Mouse (Mus musculus): ENCODE data around the gene Lamtor3. TPM values are rescaled to one million over a fixed set of nuclear protein-coding genes. Genes with fewer than 3 reads are reported as not detected.
"Not testable (repeated sequence)": the region's sequence is repeated elsewhere in the genome, so short reads cannot be mapped to it uniquely, and the experiment has no call there.

Gene Lamtor3
- polyA plus RNA-seq, 1 experiment from 2014 or later, result 129 TPM

- WGBS, result 44% methylated on average over 5 of the region's 5 CpGs
These were observed 17.5 kb downstream of the Lamtor3 start for GRCm38 (mm10) chr3:137935570-137936525.

GRCm38 (mm10) chr3:137936541-137936940 lies 18.2 kb downstream of the Lamtor3 start:
- 42% methylated on average over 6 of the region's 6 CpGs for WGBS
- ATAC-seq, result no peak
- Histone ChIP-seq H3K4me3 (no peak overlapping the region), H3K36me3 (ENCODE audit: poor library complexity, severe bottlenecking) (peaks cover 3% of the 10 kb centered on the region; the same call in 1 of the 2 replicates), H3K4me1 (no peaks in the 10 kb centered on the region), H3K9ac (no peak overlapping the region), H3K9me3 (replicated peaks) (no peaks in the 10 kb centered on the region), H3K4me2 (no peak overlapping the region), H3K27ac (no peak overlapping the region), H3K27me3 (no peaks in the 10 kb centered on the region)

More at GRCm38 (mm10) chr3:137935570-137936525, 17.5 kb downstream of the Lamtor3 start:
- no peaks in the 10 kb centered on the region for H3K9me3 ChIP-seq (replicated peaks)
- no peaks in the 10 kb centered on the region for H3K27me3 ChIP-seq
- no peak overlapping the region for H3K9ac ChIP-seq
- H3K27ac ChIP-seq, result no peak overlapping the region
- no peak for ATAC-seq
- no peak overlapping the region for H3K4me2 ChIP-seq
- peaks cover 5% of the 10 kb centered on the region; the same call in 1 of the 2 replicates for H3K36me3 ChIP-seq (ENCODE audit: poor library complexity, severe bottlenecking)
- no peak overlapping the region for H3K4me3 ChIP-seq
- H3K4me1 ChIP-seq, result no peaks in the 10 kb centered on the region

- Histone ChIP-seq H3K27me3 (no peaks in the 10 kb centered on the region), H3K4me2 (peak overlapping the region; percentile 20), H3K27ac (no peak overlapping the region), H3K4me3 (no peak overlapping the region), H3K9me3 (replicated peaks) (no peaks in the 10 kb centered on the region), H3K9ac (no peak overlapping the region), H3K36me3 (ENCODE audit: poor library complexity, severe bottlenecking) (no peaks in the 10 kb centered on the region), H3K4me1 (no peaks in the 10 kb centered on the region)
- peak; percentile 77 for ATAC-seq
- 39% methylated on average over 6 of the region's 6 CpGs for WGBS
These were observed 20.3 kb downstream of the Lamtor3 start for GRCm38 (mm10) chr3:137938608-137939007.

GRCm38 (mm10) chr3:137940757-137941156 lies 22.5 kb downstream of the Lamtor3 start:
- Histone ChIP-seq H3K9me3 (replicated peaks) (no peaks in the 10 kb centered on the region), H3K27me3 (no peaks in the 10 kb centered on the region), H3K9ac (no peak overlapping the region), H3K36me3 (ENCODE audit: poor library complexity, severe bottlenecking) (no peaks in the 10 kb centered on the region), H3K4me2 (no peak overlapping the region), H3K4me1 (no peaks in the 10 kb centered on the region), H3K27ac (no peak overlapping the region), H3K4me3 (no peak overlapping the region)
- ATAC-seq, result no peak
- 79% methylated on average over 4 of the region's 4 CpGs for WGBS

- no peaks in the 10 kb centered on the region for H3K9me3 ChIP-seq (replicated peaks)
- H3K27ac ChIP-seq, result no peak overlapping the region
- no peak overlapping the region for H3K9ac ChIP-seq
- H3K4me1 ChIP-seq, result no peaks in the 10 kb centered on the region
- no peak overlapping the region for H3K4me2 ChIP-seq
- no peak for ATAC-seq
- no peaks in the 10 kb centered on the region for H3K27me3 ChIP-seq
- H3K36me3 ChIP-seq (ENCODE audit: poor library complexity, severe bottlenecking), result no peaks in the 10 kb centered on the region
- H3K4me3 ChIP-seq, result no peak overlapping the region
These were observed 23.2 kb downstream of the Lamtor3 start for GRCm38 (mm10) chr3:137941555-137941954.

- H3K27ac ChIP-seq, result no peak overlapping the region
- 91% methylated on average over 12 of the region's 12 CpGs for WGBS
- ATAC-seq, result no peak
- no peak overlapping the region for H3K4me3 ChIP-seq
- no peaks in the 10 kb centered on the region for H3K9me3 ChIP-seq (replicated peaks)
- H3K27me3 ChIP-seq, result no peaks in the 10 kb centered on the region
- H3K9ac ChIP-seq, result no peak overlapping the region
- H3K4me1 ChIP-seq, result no peaks in the 10 kb centered on the region
- H3K4me2 ChIP-seq, result no peak overlapping the region
- no peaks in the 10 kb centered on the region for H3K36me3 ChIP-seq (ENCODE audit: poor library complexity, severe bottlenecking)
These were observed 23.9 kb downstream of the Lamtor3 start for GRCm38 (mm10) chr3:137942098-137942622.

GRCm38 (mm10) chr3:137943737-137944154 lies 25.4 kb downstream of the Lamtor3 start:
- H3K9ac ChIP-seq, result no peak overlapping the region
- no peak for ATAC-seq
- H3K27ac ChIP-seq, result no peak overlapping the region
- no peaks in the 10 kb centered on the region for H3K36me3 ChIP-seq (ENCODE audit: poor library complexity, severe bottlenecking)
- H3K4me1 ChIP-seq, result no peaks in the 10 kb centered on the region
- no peaks in the 10 kb centered on the region for H3K9me3 ChIP-seq (replicated peaks)
- 93% methylated on average over 6 of the region's 6 CpGs for WGBS
- H3K4me2 ChIP-seq, result no peak overlapping the region
- H3K4me3 ChIP-seq, result no peak overlapping the region
- H3K27me3 ChIP-seq, result no peaks in the 10 kb centered on the region

- 89% methylated on average over 3 of the region's 3 CpGs for WGBS
- Histone ChIP-seq H3K27ac (no peak overlapping the region), H3K4me1 (no peaks in the 10 kb centered on the region), H3K36me3 (ENCODE audit: poor library complexity, severe bottlenecking) (no peaks in the 10 kb centered on the region), H3K4me3 (no peak overlapping the region), H3K9ac (no peak overlapping the region), H3K9me3 (replicated peaks) (no peaks in the 10 kb centered on the region), H3K27me3 (no peaks in the 10 kb centered on the region), H3K4me2 (no peak overlapping the region)
- no peak for ATAC-seq
These were observed 28.5 kb downstream of the Lamtor3 start for GRCm38 (mm10) chr3:137946827-137947226.

- Histone ChIP-seq H3K4me1 (no peaks in the 10 kb centered on the region), H3K27me3 (no peaks in the 10 kb centered on the region), H3K27ac (no peak overlapping the region), H3K4me2 (no peak overlapping the region), H3K9me3 (replicated peaks) (no peaks in the 10 kb centered on the region), H3K4me3 (no peak overlapping the region), H3K9ac (no peak overlapping the region), H3K36me3 (ENCODE audit: poor library complexity, severe bottlenecking) (no peaks in the 10 kb centered on the region)
- ATAC-seq, result no peak
- 84% methylated on average over 4 of the region's 4 CpGs for WGBS
These were observed 29.2 kb downstream of the Lamtor3 start for GRCm38 (mm10) chr3:137947525-137947924.

- H3K9me3 ChIP-seq (replicated peaks), result no peaks in the 10 kb centered on the region
- no peaks in the 10 kb centered on the region for H3K36me3 ChIP-seq (ENCODE audit: poor library complexity, severe bottlenecking)
- WGBS, result 87% methylated on average over 10 of the region's 10 CpGs
- no peaks in the 10 kb centered on the region for H3K27me3 ChIP-seq
- H3K27ac ChIP-seq, result no peak overlapping the region
- H3K4me1 ChIP-seq, result peaks cover 7% of the 10 kb centered on the region
- no peak overlapping the region for H3K4me2 ChIP-seq
- ATAC-seq, result no peak
- H3K9ac ChIP-seq, result no peak overlapping the region
- H3K4me3 ChIP-seq, result no peak overlapping the region
These were observed 32.0 kb downstream of the Lamtor3 start for GRCm38 (mm10) chr3:137950191-137950885.

- not testable (repeated sequence) for H3K4me2 ChIP-seq; H3K4me3 ChIP-seq; H3K9me3 ChIP-seq (replicated peaks); H3K36me3 ChIP-seq (ENCODE audit: poor library complexity, severe bottlenecking); H3K9ac ChIP-seq; ATAC-seq; H3K27me3 ChIP-seq; H3K27ac ChIP-seq
- H3K4me1 ChIP-seq, result peaks cover 14% of the 10 kb centered on the region
- 94% methylated on average over 3 of the region's 3 CpGs for WGBS
These were observed 33.0 kb downstream of the Lamtor3 start for GRCm38 (mm10) chr3:137951302-137951701.

GRCm38 (mm10) chr3:137951819-137952218 lies 33.5 kb downstream of the Lamtor3 start:
- H3K4me3 ChIP-seq, result no peak overlapping the region
- no peaks in the 10 kb centered on the region for H3K27me3 ChIP-seq
- H3K36me3 ChIP-seq (ENCODE audit: poor library complexity, severe bottlenecking), result no peaks in the 10 kb centered on the region
- no peak overlapping the region for H3K27ac ChIP-seq
- H3K9ac ChIP-seq, result no peak overlapping the region
- no peak for ATAC-seq
- H3K4me1 ChIP-seq, result peaks cover 14% of the 10 kb centered on the region
- WGBS, result 53% methylated on average over 7 of the region's 7 CpGs
- no peak overlapping the region for H3K4me2 ChIP-seq
- no peaks in the 10 kb centered on the region for H3K9me3 ChIP-seq (replicated peaks)

Data from forebrain, embryonic 13.5 days (tissue).